Mouse (Mus musculus) granulocyte monocyte progenitor cell, adult 5-6 weeks (primary cell): ENCODE measurements around the gene Sf3a2. TPM values are rescaled to one million over a fixed set of nuclear protein-coding genes. Genes with fewer than 3 reads are reported as not detected.

Experiments
- ATAC-seq: replicated peaks from 2 replicates; pipeline ENCODE4 v1.8.0; 2016; ENCODE audit warnings: mild to moderate bottlenecking, moderate TSS enrichment, inconsistent platforms; ENCODE audit not compliant: poor library complexity, severe bottlenecking
- total RNA-seq, 2 experiments: library from RNA; stranded (forward) in 1 of 2; stranded (reverse) in 1 of 2; fragments of 200-712, 200-1000 nt in 1 of 2; fragments of >200 nt in 1 of 2; fragmentation: Nextera tagmentation in 1 of 2; gene quantifications; 2 replicates each; pipeline ENCODE4 v1.2.3; 2014 to 2017

Gene Sf3a2
- total RNA-seq, 2 experiments from 2014 or later, result 13.8 to 88.0 TPM

GRCm38 (mm10) chr10:80842334-80842733 is 44.3 kb downstream of the Sf3a2 start:
- no peak for ATAC-seq

- no peak for ATAC-seq
These were observed 45.3 kb downstream of the Sf3a2 start for GRCm38 (mm10) chr10:80843087-80843930.

GRCm38 (mm10) chr10:80843931-80844547 is 46.0 kb downstream of the Sf3a2 start, which contains the start of gene Lingo3:
Gene Lingo3, minus strand, starts transcription at chr10:80844039.
- ATAC-seq, result peak; percentile 26; the same call in 1 of the 2 replicates

- ATAC-seq, result no peak
These were observed 47.2 kb downstream of the Sf3a2 start for GRCm38 (mm10) chr10:80845055-80845693.

- no peak for ATAC-seq
These were observed 47.7 kb downstream of the Sf3a2 start for GRCm38 (mm10) chr10:80845732-80846131.

GRCm38 (mm10) chr10:80848571-80848970 is 50.6 kb downstream of the Sf3a2 start:
- peak; percentile 91 for ATAC-seq

Other genes with a start within 250 kb of the Sf3a2 start
- gene Rexo1, start 236.6 kb upstream of the Sf3a2 start, total RNA-seq (2014; fragmentation: Nextera tagmentation), result 43.7 and 48.2 TPM in 2 replicates
- gene Rexo1, start 236.6 kb upstream of the Sf3a2 start, total RNA-seq (2017), result 17.5 and 28.8 TPM in 2 replicates
- gene Klf16, start 220.9 kb upstream of the Sf3a2 start, total RNA-seq (2014; fragmentation: Nextera tagmentation), result 9.3 and 10.1 TPM in 2 replicates
- 2.8 and 6.8 TPM in 2 replicates for gene Klf16, start 220.9 kb upstream of the Sf3a2 start, total RNA-seq (2017)
- 27.7 and 36.2 TPM in 2 replicates for gene Abhd17a, start 207.9 kb upstream of the Sf3a2 start, total RNA-seq (2014; fragmentation: Nextera tagmentation)
- 24.2 and 33.5 TPM in 2 replicates for gene Abhd17a, start 207.9 kb upstream of the Sf3a2 start, total RNA-seq (2017)
- gene Scamp4, start 195.3 kb upstream of the Sf3a2 start, total RNA-seq (2014; fragmentation: Nextera tagmentation), result 40.5 and 72.3 TPM in 2 replicates
- 10.7 and 11.4 TPM in 2 replicates for gene Scamp4, start 195.3 kb upstream of the Sf3a2 start, total RNA-seq (2017)
- 0.79 TPM in 1 of 2 replicates, not detected in the other for gene Adat3, start 195.3 kb upstream of the Sf3a2 start, total RNA-seq (2014; fragmentation: Nextera tagmentation)
- gene Adat3, start 195.3 kb upstream of the Sf3a2 start, total RNA-seq (2017), result 0.34 and 0.67 TPM in 2 replicates
- gene Gm49322, start 192.2 kb upstream of the Sf3a2 start, total RNA-seq (2014; fragmentation: Nextera tagmentation), result 3.1 TPM in 1 of 2 replicates, not detected in the other
- gene Gm49322, start 192.2 kb upstream of the Sf3a2 start, total RNA-seq (2017), result 0.39 TPM in 1 of 2 replicates, not detected in the other
- gene Csnk1g2, start 175.4 kb upstream of the Sf3a2 start, total RNA-seq (2014; fragmentation: Nextera tagmentation), result 47.7 and 65.2 TPM in 2 replicates
- gene Csnk1g2, start 175.4 kb upstream of the Sf3a2 start, total RNA-seq (2017), result 112 and 127 TPM in 2 replicates
- 26.1 and 34.6 TPM in 2 replicates for gene Btbd2, start 141.1 kb upstream of the Sf3a2 start, total RNA-seq (2014; fragmentation: Nextera tagmentation)
- gene Btbd2, start 141.1 kb upstream of the Sf3a2 start, total RNA-seq (2017), result 13.3 and 34.8 TPM in 2 replicates
- gene Mknk2, start 120.1 kb upstream of the Sf3a2 start, total RNA-seq (2014; fragmentation: Nextera tagmentation), result 49.2 and 63.3 TPM in 2 replicates
- gene Mknk2, start 120.1 kb upstream of the Sf3a2 start, total RNA-seq (2017), result 37.7 and 58.0 TPM in 2 replicates
- gene Mob3a, start 96.2 kb upstream of the Sf3a2 start, total RNA-seq (2014; fragmentation: Nextera tagmentation), result 34.1 and 37.2 TPM in 2 replicates
- 34.2 and 59.8 TPM in 2 replicates for gene Mob3a, start 96.2 kb upstream of the Sf3a2 start, total RNA-seq (2017)
- gene Izumo4, start 96.0 kb upstream of the Sf3a2 start, total RNA-seq (2014; fragmentation: Nextera tagmentation), result 9.0 and 17.3 TPM in 2 replicates
- 7.1 and 7.8 TPM in 2 replicates for gene Izumo4, start 96.0 kb upstream of the Sf3a2 start, total RNA-seq (2017)
- 43.2 and 47.8 TPM in 2 replicates for gene Ap3d1, start 55.9 kb upstream of the Sf3a2 start, total RNA-seq (2014; fragmentation: Nextera tagmentation)
- 34.5 and 42.2 TPM in 2 replicates for gene Ap3d1, start 55.9 kb upstream of the Sf3a2 start, total RNA-seq (2017)
- 41.6 and 52.6 TPM in 2 replicates for gene Dot1l, start 43.0 kb upstream of the Sf3a2 start, total RNA-seq (2014; fragmentation: Nextera tagmentation)
- gene Dot1l, start 43.0 kb upstream of the Sf3a2 start, total RNA-seq (2017), result 9.7 and 13.4 TPM in 2 replicates
- 99.1 and 108 TPM in 2 replicates for gene Plekhj1, start 428 bp downstream of the Sf3a2 start, total RNA-seq (2014; fragmentation: Nextera tagmentation)
- 33.0 and 33.7 TPM in 2 replicates for gene Plekhj1, start 428 bp downstream of the Sf3a2 start, total RNA-seq (2017)
- not detected in 2 replicates for gene Amh, start 7.0 kb downstream of the Sf3a2 start, total RNA-seq (2014; fragmentation: Nextera tagmentation)
- 0.15 TPM in 1 of 2 replicates, not detected in the other for gene Amh, start 7.0 kb downstream of the Sf3a2 start, total RNA-seq (2017)
- not detected in 2 replicates for gene Jsrp1, start 15.3 kb downstream of the Sf3a2 start, total RNA-seq (2014; fragmentation: Nextera tagmentation)
- gene Jsrp1, start 15.3 kb downstream of the Sf3a2 start, total RNA-seq (2017), result not detected in 2 replicates
- 1,332 and 1,363 TPM in 2 replicates for gene Oaz1, start 28.5 kb downstream of the Sf3a2 start, total RNA-seq (2014; fragmentation: Nextera tagmentation)
- gene Oaz1, start 28.5 kb downstream of the Sf3a2 start, total RNA-seq (2017), result 324 and 374 TPM in 2 replicates
- gene Lingo3, start 45.8 kb downstream of the Sf3a2 start, total RNA-seq (2014; fragmentation: Nextera tagmentation), result 0.21 TPM in 1 of 2 replicates, not detected in the other
- gene Lingo3, start 45.8 kb downstream of the Sf3a2 start, total RNA-seq (2017), result 0.15 TPM in 1 of 2 replicates, not detected in the other
- 207 and 210 TPM in 2 replicates for gene Lsm7, start 57.0 kb downstream of the Sf3a2 start, total RNA-seq (2014; fragmentation: Nextera tagmentation)
- gene Lsm7, start 57.0 kb downstream of the Sf3a2 start, total RNA-seq (2017), result 378 and 439 TPM in 2 replicates
- 15.2 and 20.9 TPM in 2 replicates for gene Sppl2b, start 57.1 kb downstream of the Sf3a2 start, total RNA-seq (2014; fragmentation: Nextera tagmentation)
- gene Sppl2b, start 57.1 kb downstream of the Sf3a2 start, total RNA-seq (2017), result 12.2 and 14.1 TPM in 2 replicates
- not detected in 2 replicates for gene Tmprss9, start 73.7 kb downstream of the Sf3a2 start, total RNA-seq (2014; fragmentation: Nextera tagmentation)
- gene Tmprss9, start 73.7 kb downstream of the Sf3a2 start, total RNA-seq (2017), result not detected in 2 replicates
- gene Timm13, start 102.8 kb downstream of the Sf3a2 start, total RNA-seq (2014; fragmentation: Nextera tagmentation), result 145 and 158 TPM in 2 replicates
- 38.2 and 50.4 TPM in 2 replicates for gene Timm13, start 102.8 kb downstream of the Sf3a2 start, total RNA-seq (2017)
- 24.9 and 35.1 TPM in 2 replicates for gene Lmnb2, start 120.0 kb downstream of the Sf3a2 start, total RNA-seq (2014; fragmentation: Nextera tagmentation)
- 56.2 and 62.8 TPM in 2 replicates for gene Lmnb2, start 120.0 kb downstream of the Sf3a2 start, total RNA-seq (2017)
- gene Gadd45b, start 131.9 kb downstream of the Sf3a2 start, total RNA-seq (2014; fragmentation: Nextera tagmentation), result 20.1 and 21.5 TPM in 2 replicates
- gene Gadd45b, start 131.9 kb downstream of the Sf3a2 start, total RNA-seq (2017), result 25.6 and 27.6 TPM in 2 replicates
- 0.30 and 1.5 TPM in 2 replicates for gene Gng7, start 216.7 kb downstream of the Sf3a2 start, total RNA-seq (2014; fragmentation: Nextera tagmentation)
- gene Gng7, start 216.7 kb downstream of the Sf3a2 start, total RNA-seq (2017), result 0.09 and 0.46 TPM in 2 replicates
- not detected in 2 replicates for gene Diras1, start 227.5 kb downstream of the Sf3a2 start, total RNA-seq (2014; fragmentation: Nextera tagmentation)
- gene Diras1, start 227.5 kb downstream of the Sf3a2 start, total RNA-seq (2017), result not detected in 2 replicates
- gene Slc39a3, start 239.2 kb downstream of the Sf3a2 start, total RNA-seq (2014; fragmentation: Nextera tagmentation), result 3.1 and 5.9 TPM in 2 replicates
- 4.3 and 5.3 TPM in 2 replicates for gene Slc39a3, start 239.2 kb downstream of the Sf3a2 start, total RNA-seq (2017)